Mouse (Mus musculus) ovary, adult 18-20 months (tissue): ENCODE data around the gene Kcnc4.

ENCODE experiments used
- DNase-seq: peaks from one replicate; pipeline ENCODE4 v3.0.0; 2022; ENCODE audit warnings: low spot score, mixed read lengths

The Kcnc4 gene

DNA sequence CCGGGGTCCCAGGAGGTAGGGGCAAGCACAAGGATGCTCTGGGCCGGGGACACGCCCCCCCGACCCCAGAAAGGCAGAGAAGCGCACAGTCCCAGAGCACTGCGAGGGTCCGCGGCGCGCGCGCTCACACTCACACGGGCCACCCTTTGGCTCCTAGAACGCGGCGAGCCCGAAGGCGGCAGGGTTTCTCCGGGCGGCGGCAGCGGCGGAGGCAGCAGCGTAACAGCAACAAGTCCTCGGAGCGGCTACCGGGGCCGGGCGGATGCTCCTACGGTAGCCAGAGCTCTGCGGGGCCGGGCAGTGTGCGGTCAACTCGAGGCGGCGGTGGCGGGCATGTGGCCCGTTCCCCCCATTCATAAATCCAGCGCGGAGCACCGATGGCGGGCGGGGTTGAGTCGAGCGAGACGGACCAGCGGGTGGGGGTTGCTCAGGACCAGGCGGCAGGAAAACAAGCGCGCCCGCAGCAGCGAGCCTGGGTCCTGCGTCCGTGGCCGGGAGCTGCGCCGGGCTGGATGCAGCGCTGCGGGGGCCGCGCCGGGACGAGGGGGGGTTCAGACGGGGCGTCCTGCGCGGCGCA is at the start of gene Kcnc4:
Gene Kcnc4, minus strand, starts transcription at position 357 of the 577 bp plus-strand sequence.
- DNase-seq = no peak

GRCm38 (mm10) chr3:107508696-107509095 is 49.3 kb upstream of the Kcnc4 start:
- DNase-seq = no peak

DNA sequence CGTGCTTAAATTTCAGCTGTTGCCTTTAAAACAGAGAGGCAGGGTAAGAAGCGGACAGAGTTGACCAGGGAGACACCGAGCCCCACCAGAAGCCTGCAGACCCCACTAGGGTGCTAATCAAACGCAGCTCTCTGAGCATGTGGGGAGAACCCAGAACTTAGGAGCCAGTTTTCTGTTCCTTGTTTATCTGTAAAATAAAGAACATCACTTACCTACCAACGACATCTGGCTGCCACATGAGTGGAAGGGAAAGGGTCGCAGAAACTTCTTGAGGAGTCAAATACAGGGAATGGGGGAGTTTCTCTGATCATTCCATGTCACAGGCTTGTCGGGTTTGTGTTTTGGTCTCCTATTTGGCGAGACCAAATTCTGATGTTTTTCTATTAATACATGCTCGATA is 48.6 kb upstream of the Kcnc4 start:
- DNase-seq = no peak

DNA sequence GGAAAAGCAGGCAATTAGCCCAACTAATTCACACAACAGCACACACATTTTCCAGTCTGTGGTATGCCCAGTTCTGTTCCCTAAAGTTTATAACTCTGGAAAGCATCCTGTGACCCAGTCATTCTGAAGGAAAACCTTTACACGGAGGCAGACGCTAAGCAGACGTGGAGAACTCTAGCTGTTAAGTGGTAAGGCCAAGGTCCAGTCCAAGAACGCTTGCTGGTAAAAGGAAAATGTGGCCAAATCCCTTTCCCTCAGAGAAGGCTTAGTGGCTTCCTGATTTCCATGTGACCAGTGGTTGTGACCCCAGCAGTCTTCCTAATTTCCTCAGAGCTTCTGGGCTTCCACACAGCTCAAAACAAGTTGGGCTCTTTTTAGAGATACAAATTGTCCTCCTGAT is 47.2 kb upstream of the Kcnc4 start:
- no peak for DNase-seq

DNA sequence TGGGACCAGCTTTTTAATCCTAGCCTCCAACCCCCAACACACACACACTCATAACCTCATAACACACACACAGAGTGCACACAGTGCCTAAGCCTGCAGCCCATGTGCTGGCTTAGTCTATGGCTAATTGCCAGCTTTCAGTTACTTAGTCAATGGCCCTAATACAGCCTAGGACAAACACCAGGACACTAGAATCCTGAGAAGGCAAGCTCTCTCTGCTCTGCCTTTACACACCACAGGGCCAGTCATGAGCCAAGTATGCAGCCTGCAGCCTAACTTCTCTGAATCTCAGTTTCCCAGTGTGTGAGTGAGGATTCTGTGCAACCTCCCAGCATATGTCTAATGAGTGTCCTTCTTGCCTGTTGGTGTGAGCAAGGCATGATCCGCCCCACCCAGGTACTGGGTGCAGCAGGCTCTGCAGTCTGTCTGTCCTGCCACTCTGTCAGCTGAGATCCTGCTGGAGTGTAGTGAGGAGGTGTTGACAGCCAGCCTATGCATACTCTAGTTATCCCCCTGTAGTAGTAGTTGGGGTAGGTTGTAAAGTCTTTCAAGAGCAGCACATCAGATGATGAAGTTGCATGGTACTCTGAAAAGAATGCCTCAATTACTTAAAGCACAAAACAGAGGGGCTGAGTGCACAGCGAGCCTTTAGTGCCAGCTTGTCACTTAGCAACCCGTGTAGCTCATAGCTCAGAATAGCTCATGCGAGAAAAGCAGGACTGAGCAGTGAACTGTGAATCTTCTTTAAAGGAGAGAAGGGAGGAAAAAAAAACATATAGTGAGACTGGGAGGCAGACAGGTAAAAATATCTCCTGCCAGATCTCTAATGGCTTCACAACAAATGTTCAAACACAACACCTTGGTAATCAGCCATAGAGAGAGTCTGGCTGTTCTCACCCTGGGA is 46.4 kb upstream of the Kcnc4 start:
- DNase-seq = no peak

- DNase-seq = no peak
Measured at GRCm38 (mm10) chr3:107504542-107504941, 45.2 kb upstream of the Kcnc4 start.

GRCm38 (mm10) chr3:107503716-107504115 is 44.4 kb upstream of the Kcnc4 start:
- DNase-seq = no peak

DNA sequence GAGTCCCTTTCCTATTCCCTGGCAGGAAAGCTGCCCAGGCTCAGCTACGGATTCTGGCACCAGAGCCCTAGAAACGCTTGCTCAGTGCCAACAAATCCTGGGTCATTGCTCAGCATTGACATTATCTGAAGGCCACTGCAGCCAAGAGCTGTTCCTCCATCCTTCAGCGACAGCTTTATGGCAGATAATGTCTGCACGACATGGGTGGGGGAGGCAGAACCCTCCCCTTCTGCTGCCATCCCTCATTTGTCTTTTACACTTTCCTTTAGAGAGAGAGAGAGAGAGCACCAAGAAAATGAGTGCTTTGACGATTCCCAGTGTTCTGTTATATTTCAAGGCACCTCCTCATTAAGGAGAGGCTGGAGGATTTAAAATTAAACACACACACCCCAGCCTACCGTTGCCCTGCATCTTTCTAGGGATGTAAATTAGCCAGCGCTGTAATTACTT is 42.4 kb upstream of the Kcnc4 start:
- DNase-seq = no peak

GRCm38 (mm10) chr3:107500301-107500700 is 40.9 kb upstream of the Kcnc4 start:
- no peak for DNase-seq

GRCm38 (mm10) chr3:107496086-107496850 is 36.9 kb upstream of the Kcnc4 start:
- DNase-seq = no peak

GRCm38 (mm10) chr3:107495524-107495923 is 36.2 kb upstream of the Kcnc4 start:
- DNase-seq = no peak

DNA sequence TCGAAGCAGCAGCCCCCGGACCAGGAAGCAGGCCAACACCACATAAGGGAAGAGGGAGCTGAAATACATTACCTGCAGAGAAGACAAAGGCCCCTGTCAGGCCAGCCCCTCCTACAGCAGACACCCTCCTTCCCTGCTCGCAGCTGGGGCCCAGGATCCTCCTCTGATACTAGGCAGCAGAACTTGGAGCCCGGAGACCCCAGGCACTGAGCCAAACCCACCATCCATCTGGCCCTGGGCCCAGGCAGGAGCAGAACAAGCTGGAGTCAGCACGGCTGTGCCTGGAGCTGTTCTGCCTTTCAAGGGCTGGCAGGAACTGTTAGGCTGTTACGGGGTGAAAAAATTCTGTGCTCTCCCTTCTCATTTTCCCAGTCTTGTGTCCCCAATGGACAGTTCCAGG is 32.1 kb upstream of the Kcnc4 start:
- peak; percentile 37 for DNase-seq

- no peak for DNase-seq
Measured at GRCm38 (mm10) chr3:107488637-107489036, 29.3 kb upstream of the Kcnc4 start.

- no peak for DNase-seq
Measured at GRCm38 (mm10) chr3:107483290-107483689, 23.9 kb upstream of the Kcnc4 start.

- DNase-seq = no peak
Measured at GRCm38 (mm10) chr3:107480660-107481059, 21.3 kb upstream of the Kcnc4 start.

- DNase-seq = no peak
Measured at GRCm38 (mm10) chr3:107472198-107472597, 12.8 kb upstream of the Kcnc4 start.

DNA sequence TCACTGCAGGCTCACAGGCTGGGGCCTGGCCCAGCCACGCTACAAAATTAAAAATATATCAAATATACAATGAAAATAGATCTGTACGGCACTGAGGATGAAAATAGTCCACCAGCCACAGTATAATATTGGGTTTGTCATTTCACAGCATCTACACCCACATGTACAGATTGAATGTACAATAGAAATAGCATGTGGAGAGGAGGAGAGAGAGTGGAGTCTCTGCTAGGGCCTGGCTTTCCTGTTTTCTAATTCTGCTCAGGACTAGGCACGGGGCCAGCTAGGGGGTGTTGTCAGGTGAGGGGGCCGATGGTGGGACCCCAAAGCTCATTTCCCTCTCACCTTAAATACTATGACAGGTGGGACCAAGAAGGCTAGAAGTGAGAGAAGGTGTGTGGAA is 9.7 kb upstream of the Kcnc4 start:
- no peak for DNase-seq

DNA sequence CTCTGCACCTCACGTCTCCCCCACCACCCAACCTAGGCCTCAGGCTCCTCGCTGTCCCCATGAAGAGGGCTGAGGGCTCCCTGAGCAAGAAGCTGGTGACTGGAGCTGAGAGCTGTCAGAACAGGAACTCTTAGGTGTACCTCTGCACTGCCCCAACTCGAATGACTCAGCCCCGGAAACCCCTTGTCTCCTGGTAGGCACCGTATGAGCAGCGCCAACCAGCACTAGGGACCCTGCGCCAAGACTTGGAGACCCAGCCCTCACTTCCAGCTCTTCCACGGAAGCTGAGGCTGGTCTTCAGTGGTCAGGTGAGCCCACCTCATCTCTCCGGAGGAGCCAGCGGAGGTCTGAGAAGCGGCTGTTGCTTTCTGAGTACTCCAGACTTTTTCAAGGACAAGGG is 8.8 kb upstream of the Kcnc4 start:
- DNase-seq = no peak

- DNase-seq = no peak
Measured at GRCm38 (mm10) chr3:107466577-107466976, 7.2 kb upstream of the Kcnc4 start.

- DNase-seq = no peak
Measured at GRCm38 (mm10) chr3:107462160-107462559, 2.8 kb upstream of the Kcnc4 start.

GRCm38 (mm10) chr3:107459773-107460431 is 550 bp upstream of the Kcnc4 start:
- DNase-seq = no peak

GRCm38 (mm10) chr3:107458528-107459195 is 690 bp downstream of the Kcnc4 start:
- no peak for DNase-seq
